Mouse (Mus musculus) gastrocnemius, postnatal 14 days (tissue): ENCODE results near the gene Ltbp1. TPM values are rescaled to one million over a fixed set of nuclear protein-coding genes. Genes with fewer than 3 reads are reported as not detected.

Experiments used
- DNase-seq: peaks from one replicate; pipeline ENCODE4 v3.0.0; 2021; ENCODE audit warnings: mixed read lengths
- intact Hi-C: fragments of 180-260 bp; cut with DNase I; formaldehyde crosslinking; loops from one replicate; pipeline ENCODE4 v1.15.1; 2025; ENCODE audit warnings: low total_unique reads
- total RNA-seq, 2 experiments: library from RNA; stranded (reverse); gene quantifications; 2 replicates each; pipeline ENCODE4 v1.2.3; 2021

Gene Ltbp1
- total RNA-seq, 2 experiments from 2014 or later: 18.4 to 18.7 TPM

DNA sequence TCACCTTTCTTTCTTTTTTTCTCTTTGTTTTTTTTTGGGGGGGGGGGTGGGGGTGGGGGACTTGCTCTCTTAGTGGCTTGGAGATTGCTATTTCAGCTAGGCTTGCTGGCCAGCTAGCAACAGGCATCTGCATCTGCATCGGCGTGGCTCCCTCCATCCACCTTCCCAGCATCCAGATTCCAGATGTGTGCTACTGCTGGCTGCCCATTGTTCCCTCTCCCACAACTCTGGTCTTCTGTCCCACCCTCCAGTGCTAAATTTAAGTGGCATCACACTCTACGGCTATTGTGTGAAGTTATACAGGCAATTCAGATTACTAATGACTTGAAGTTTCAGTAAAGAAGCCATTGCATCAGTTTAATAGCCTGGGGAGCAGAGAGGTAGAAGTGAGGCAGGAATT, 10.1 kb upstream of the Ltbp1 start:
- no peak for DNase-seq
- intact Hi-C loops: no loop called here

DNA sequence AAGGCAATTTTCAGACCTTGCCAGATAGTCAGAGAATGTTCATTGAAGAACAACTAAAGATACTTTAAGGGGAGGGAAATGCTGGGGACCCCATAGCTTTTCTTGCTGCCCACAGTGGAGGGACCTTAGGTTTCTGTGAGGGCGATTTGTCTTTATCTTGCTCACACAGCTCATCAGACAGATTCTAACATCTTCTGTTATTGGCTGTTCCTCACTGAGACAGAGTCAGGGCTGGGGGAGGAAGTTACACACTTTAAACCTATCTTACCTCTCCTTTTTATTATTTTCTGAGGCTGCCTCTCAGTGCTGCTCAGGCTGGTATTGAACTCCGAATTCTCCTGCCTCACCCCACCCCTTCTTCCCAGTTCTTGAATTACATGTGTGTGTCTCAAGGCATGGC, 5.3 kb upstream of the Ltbp1 start:
- DNase-seq: no peak
- intact Hi-C loops: loop anchor here (5.0 kb wide), 1 partner anchor 188 kb away; no protein-coding TSS in a partner anchor

DNA sequence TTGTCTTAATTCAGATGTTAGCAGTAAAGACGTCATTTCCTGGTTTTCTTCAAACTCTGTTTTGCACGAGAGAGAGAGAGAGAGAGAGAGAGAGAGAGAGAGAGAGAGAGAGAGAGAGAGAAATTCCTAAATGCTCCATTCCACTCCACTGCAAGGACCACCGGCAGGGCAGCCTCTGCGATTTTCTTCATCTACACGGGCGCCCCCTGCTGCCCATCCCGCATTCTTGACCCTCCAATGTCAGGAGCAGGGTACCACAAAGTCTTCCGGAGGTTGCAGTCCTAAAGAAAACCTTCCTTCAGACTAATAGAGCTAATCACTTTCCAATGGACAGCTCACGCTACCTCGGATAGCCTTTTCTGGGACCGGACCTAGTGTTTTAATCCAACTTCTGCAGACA, 548 bp upstream of the Ltbp1 start:
- DNase-seq: peak; percentile 85
- intact Hi-C loops: loop anchor here (5.0 kb wide), 1 partner anchor 193 kb away; no protein-coding TSS in a partner anchor

DNA sequence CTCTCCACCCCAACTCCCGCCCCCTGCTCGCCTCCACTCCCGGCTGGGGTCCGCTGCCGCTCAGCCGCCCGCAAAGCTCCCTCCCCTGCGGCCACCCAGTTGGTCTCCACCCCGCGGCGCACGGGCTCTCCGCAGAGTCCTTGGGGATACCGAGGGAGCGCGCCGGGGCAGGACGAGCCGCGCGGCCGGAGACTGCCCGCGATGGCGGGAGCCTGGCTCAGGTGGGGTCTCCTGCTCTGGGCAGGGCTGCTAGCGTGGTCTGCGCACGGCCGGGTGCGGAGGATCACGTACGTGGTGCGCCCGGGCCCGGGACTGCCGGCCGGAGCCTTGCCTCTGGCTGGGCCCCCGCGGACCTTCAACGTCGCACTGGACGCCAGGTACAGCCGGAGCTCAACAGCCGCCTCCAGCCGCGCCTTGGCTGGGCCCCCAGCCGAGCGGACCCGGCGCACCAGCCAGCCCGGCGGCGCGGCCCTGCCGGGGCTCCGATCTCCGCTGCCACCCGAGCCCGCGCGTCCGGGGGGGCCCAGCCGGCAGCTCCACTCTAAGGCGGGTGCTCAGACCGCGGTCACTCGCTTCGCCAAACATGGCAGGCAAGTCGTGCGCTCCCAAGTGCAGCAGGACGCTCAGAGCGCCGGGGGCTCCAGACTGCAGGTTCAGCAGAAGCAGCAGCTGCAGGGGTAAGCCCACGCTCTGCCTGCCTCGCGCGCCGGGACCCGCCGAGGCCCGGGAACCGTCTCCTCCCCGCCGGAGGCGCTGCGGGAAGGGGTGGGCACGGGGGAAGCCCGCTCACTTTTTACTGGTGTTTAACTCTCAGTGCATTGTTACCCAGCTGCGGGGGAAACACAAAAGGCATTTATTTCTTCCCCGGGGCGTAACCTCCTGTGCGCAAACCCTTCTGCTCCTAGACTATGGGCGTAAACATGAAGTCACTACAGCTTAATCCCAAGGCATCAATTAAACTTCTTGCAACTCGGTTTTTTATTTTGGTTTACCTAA, 615 bp downstream of the Ltbp1 start:
- DNase-seq: peak; percentile 55
- intact Hi-C loops: no loop called here

DNA sequence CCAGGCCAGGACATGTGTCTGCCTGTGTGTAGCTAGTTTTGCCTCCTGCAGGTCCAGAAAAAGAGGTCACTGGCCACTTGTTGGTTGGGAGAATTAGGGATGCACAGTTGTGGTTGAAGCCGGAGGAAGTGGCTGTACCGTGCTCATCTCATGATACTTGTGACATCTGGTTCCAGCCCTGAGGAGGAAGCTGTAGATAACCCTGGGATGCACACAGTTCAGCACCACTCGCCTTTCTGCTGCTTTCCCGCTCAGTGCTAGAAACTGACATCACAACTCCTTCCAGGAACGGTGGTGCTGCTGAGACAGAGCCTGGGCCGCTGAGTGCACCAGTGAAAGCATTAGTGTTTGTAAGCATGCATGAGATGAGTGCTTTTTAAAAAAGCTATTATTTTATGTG, 5.6 kb downstream of the Ltbp1 start:
- intact Hi-C loops: loop anchor here (10.0 kb wide), 1 partner anchor 374 kb away; no protein-coding TSS in a partner anchor
- no peak for DNase-seq

DNA sequence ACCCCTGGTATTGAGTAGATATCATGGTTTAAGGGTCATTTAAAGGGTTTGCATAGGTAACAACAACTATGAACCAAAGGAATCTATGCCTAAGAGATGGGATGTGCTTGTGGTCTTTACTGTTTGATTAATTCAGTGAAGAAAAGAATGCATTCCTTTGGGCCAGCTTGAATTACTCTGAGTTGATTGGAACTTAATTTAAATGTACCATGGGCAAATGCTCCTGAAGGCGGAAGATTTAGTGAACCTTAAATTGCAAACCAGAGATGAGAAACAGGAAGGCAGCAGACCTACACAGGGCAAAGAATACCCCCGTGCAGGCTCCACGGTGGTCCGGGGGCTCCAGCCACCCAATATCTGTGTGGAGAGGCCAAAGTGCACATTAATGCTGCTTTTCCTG, 7.8 kb downstream of the Ltbp1 start:
- intact Hi-C loops: loop anchor here (10.0 kb wide), 1 partner anchor 372 kb away; no protein-coding TSS in a partner anchor

DNA sequence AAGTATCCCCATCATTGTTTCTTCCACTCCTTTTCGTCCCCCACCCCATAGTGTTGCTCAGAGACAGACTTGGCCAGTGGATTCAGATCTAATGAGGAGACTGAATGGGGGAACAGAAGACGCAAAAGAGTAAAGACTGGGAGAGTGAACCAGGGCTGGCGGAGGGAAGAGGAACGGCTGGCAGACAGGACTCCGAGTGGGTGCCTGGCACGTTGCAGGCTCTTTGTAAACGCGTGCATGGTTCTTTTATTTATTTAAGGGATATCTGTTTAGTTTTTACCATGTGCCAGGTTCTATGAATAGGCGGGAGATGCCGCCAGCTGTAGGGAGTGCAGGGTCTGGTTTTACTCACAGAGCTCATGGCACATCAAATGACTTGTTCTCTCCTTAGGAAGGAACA, 8.5 kb downstream of the Ltbp1 start:
- no peak for DNase-seq
- intact Hi-C loops: loop anchor here (10.0 kb wide), 1 partner anchor 371 kb away; no protein-coding TSS in a partner anchor

More for the DNA sequence above, 7.8 kb downstream of the Ltbp1 start:
- no peak for DNase-seq

DNA sequence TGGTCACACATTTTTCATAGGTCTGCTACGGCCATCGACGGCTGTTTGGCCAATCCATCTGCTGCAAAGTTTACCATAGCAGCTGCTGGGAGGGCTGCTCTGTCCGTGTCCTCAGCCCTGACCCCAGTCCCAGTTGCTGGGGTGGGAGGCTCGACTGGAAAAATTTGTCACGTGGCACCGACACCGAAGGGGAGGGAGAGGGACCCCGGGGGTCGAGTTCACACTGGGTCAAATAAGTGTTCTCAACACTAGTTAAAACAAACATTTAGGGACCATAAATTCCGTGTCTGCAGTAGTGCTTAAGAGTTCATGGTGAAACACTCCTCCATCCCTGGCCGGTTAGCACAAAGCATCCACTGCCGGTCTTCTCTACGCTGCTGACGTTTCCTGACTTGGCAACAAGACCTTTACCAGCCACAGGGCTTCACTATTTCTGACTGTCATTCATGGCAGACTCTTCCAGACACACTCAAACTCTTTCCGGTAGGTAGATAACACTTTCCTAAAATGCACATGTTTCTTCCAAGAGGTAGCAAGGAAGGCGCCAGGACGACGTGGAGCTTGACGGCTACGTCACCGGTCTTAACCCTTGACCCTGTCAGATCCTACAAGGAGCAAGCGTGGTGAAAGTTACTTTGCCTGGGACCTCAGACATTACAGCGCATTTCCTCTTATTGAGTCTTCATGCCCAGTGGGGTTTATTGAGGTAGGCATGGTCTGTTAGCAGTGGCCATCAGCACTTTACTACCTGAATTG, 9.4 kb downstream of the Ltbp1 start:
- intact Hi-C loops: loop anchor here (10.0 kb wide), 1 partner anchor 370 kb away; no protein-coding TSS in a partner anchor
- peak; percentile 31 for DNase-seq

DNA sequence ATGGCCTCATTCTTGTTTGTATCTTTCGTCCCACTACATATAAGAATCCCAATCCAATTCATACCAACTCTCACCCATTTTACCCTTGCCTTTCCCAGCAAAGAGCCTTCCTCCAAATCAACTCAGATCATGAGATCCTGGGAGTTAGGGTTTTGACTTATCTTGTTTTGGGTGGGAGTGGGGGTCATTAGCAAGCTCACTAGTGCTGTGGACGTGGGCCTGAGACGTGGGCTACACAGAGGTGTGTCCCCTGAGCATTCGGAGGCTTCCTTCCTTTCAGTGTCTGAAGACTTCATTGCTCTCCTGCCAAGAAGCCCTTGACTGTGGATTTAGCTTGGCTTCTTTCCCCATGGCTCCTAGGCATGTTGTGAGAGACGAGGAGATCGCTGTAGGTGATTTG, 10.2 kb downstream of the Ltbp1 start:
- intact Hi-C loops: loop anchor here (10.0 kb wide), 1 partner anchor 369 kb away; no protein-coding TSS in a partner anchor
- no peak for DNase-seq

DNA sequence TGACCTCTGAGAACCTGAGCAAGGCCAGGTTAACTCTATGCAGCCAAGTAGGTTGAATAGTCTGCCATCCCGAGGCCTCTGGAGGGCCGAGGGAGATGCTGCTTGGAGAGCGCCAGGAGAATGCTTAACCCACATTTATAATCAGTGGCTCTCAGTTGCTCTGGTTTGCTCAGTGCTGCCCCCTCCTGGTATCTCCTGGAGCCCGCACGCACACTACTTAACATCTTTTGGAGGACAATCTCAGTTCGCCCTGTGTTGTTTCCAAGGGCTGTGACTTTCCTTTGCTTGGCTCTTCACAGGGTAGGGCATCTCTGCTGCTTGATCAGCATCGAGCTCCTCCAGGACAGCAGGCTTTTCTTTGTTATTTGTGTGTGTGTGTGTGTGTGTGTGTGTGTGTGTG, 12.1 kb downstream of the Ltbp1 start:
- DNase-seq: no peak
- intact Hi-C loops: loop anchor here (10.0 kb wide), 1 partner anchor 367 kb away; no protein-coding TSS in a partner anchor

DNA sequence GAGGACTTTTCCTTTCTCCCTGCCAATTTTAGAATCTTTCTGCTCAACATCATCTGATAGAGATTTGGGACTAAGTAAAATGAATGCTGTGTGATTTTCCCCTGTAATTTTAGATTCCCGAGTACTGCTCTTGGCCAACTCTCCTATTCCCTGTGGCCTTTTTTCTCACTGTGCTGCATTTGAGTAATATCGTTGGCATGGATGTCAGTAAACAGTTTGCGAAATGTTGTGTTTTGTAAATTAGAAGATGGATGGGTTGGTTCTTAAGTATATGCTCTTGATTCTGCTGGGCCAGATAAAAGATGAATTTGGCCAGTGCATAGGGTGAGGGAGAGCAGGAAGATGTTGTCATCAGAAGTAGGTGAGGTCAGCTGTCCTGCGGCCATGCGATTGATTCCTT, 12.8 kb downstream of the Ltbp1 start:
- no peak for DNase-seq

DNA sequence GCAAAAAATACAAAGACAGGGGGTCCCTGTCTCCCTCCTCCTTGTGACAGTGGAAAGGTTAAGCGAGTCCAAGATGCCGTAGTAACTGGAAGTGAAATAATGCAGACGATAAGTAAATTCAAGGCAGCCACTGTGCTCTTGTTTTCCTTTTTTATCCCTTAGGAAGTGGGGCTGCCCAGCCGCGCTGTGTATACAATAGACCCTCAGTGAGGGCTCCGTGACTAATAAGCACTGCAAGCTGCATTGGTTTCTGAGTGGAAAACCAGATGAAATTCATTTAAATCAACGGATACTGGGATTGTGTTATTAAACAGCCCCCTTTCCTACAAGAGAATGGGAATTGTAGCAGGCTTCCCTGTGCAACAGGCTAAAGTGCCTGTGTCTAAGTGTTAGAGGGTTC, 14.7 kb downstream of the Ltbp1 start:
- intact Hi-C loops: no loop called here
- DNase-seq: no peak

More for the DNA sequence above, 12.8 kb downstream of the Ltbp1 start:
- intact Hi-C loops: loop anchor here (10.0 kb wide), 1 partner anchor 367 kb away; no protein-coding TSS in a partner anchor

DNA sequence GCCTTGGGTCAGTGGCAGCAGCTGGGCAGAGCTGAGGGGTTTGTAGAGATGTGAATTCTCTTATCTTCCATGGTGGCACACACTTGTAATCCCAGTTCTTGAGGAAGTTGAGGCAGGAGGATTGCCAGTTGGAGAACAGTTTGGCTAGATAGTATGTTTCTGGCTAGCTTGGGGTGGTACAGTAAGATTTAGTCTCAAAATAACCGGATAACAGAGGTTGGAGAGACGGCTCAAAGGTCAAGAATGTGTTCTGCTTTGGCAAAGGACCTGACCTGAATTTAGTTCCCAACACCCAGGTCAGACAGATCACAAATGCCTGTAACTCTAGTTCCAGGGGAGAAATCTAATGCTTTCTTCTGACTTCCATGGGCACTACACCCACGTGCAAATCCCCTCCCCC, 15.3 kb downstream of the Ltbp1 start:
- intact Hi-C loops: no loop called here
- DNase-seq: no peak

DNA sequence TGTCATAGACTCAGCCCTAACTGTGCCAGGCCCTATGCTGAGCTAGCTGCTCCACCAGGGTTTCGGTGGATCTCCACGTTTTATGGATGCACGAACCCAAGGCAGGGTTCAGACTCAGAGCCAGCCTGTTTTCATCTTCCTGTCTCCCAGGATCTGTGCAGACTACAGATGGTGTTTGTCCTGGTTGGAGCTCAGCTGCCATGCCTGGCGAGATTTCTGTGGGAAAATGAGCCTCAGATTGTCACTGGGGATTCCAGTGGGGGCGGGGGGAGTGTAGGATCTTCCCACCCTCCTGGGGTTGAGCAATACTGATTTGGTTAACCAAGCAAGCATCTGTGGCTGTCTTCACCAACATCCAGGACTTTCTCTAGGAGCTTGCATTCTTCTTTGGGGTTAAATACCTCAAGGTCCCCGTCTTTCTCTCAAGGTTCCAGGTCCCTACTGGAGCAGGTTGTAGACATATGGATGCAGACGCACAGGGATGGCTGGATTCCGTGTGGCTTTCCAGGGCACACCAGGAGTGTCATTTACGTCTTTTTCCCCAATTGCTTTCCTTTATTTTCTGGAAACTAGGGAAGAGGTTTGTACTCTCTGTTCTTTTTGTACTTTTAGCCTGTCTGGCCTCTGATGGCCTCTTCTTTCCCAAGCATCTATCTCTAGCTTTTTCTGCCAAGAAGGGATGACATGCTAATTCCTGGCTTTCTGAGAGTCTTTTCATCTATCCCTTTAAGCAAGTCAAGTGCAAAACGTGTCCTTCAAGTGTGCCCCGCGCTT, 22.2 kb downstream of the Ltbp1 start:
- DNase-seq: peak; percentile 51
- intact Hi-C loops: no loop called here

DNA sequence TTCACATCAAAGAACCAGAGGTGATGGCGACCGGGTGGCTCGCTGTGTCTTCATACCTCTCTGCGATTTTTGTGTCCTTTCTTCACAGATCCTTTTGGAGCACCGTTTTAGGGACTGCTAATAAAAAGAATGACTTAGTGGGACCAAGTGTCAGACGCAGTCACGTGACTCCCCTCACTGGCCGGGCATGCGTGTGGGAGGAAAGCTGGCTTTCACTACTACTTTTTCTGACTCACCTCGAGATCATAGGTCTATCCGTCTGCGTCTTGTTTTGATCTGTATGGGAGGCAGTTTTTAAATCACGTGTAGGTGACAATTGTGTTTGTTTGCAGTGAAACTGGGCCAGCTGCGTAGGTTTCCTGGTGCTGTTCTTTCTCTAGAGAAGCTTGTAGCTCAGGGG, 28.0 kb downstream of the Ltbp1 start:
- DNase-seq: no peak
- intact Hi-C loops: no loop called here

DNA sequence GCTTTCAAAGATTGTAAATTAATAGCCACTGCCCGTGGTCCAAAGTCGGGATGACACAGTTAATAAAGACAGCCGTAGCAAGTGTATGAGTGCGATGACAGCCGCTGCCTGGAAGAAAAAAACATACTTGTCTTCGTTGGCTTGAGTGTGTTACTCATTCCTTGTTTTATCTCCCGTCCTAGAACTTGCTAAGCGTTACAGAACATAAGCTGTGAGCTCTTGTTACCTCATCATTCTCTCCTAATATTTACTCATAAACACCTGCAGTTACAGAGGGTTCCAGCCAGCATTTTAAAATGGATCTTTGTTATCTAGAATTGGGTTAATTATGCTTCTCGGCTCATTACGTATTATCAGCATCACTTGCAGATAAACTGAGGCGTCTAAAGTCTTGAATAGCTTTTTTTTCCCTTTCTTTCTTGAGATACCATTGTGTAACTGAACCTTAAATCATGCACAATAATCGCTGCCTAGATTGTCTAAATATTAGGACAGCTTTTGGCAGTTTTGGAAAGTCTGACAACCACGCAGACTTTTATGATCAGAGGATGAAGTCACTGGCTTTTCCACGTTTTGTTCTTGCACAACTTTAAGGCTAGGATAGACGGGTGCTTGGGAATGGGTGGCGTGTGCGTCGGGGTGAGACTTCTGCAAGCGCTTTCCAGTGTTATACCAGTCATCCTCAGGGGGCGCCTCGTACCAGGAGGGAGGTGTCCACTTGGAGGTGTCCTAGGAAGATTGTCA, 28.7 kb downstream of the Ltbp1 start:
- no peak for DNase-seq
- intact Hi-C loops: no loop called here

DNA sequence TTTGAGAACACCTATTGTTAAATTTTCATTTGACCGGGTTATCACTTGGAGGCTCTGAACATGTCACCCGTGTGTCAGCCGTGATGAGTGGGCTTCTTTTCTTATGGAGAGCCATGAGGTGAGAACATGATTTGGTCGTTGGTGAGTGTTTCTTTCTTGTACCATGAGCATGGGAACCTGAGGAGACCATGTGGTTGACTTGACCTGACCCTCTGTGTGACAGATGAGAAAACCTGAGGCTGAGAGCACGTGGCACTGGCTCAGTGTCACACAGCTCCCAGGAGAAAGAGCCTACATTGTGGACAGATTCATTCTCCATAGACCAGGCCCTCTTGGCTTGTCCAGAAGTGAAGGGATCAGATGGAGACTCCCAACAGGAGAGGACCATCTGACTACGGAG, 31.5 kb downstream of the Ltbp1 start:
- intact Hi-C loops: no loop called here
- no peak for DNase-seq

DNA sequence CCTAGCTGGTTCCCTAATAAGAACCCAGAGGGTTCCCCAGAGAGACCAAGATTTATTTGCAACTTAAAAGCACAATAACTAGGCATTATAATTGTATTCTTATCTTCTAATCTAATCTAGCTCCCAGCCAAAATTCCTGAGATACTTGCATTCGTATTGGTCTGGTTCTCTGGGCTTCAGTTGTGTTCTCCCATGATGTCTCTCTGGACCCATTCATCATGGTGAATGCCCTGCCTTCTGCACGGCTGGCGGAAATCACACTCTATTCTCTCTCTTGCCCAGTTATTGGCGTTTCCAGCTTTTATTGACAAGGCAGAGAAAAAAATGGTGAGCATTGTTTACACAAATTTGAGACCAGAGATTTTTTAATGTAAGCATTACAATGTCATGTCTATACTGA, 33.6 kb downstream of the Ltbp1 start:
- DNase-seq: no peak
- intact Hi-C loops: no loop called here
